Mouse (Mus musculus) frontal cortex, postnatal 14 days (tissue): ENCODE results near the gene 2210407C18Rik.

Experiments used
- DNase-seq, 2 experiments: peaks; one replicate each; pipeline ENCODE4 v3.0.0; 2022; ENCODE audit warnings: low spot score in 2 of 2

Gene 2210407C18Rik

GRCm38 (mm10) chr11:58602062-58602461 lies 13.8 kb downstream of the 2210407C18Rik start:
- DNase-seq: no peak

GRCm38 (mm10) chr11:58597837-58598236 lies 18.0 kb downstream of the 2210407C18Rik start:
- DNase-seq: no peak

GRCm38 (mm10) chr11:58594814-58595213 lies 21.1 kb downstream of the 2210407C18Rik start, which contains the start of gene Olfr324:
Olfr324 (plus strand) TSS chr11:58595114.
- no peak for DNase-seq

- no peak for DNase-seq
Measured at GRCm38 (mm10) chr11:58588620-58589250, 27.1 kb downstream of the 2210407C18Rik start.

GRCm38 (mm10) chr11:58587898-58588348 lies 28.0 kb downstream of the 2210407C18Rik start:
- peak in 1 of 2 experiments; percentile 22 for DNase-seq

- peak in 1 of 2 experiments; percentile 7 for DNase-seq
Measured at GRCm38 (mm10) chr11:58578636-58579035, 37.2 kb downstream of the 2210407C18Rik start.

- DNase-seq: no peak
Measured at GRCm38 (mm10) chr11:58577430-58577829, 38.4 kb downstream of the 2210407C18Rik start, which contains the start of gene Olfr325. Olfr325 (plus strand) TSS chr11:58577730.

- no peak for DNase-seq
Measured at GRCm38 (mm10) chr11:58570405-58570804, 45.5 kb downstream of the 2210407C18Rik start, which contains the start of gene Olfr224. Olfr224 (minus strand) TSS chr11:58570553.
